Mouse (Mus musculus): Measurements from ENCODE around the gene Ttc39a.

DNA sequence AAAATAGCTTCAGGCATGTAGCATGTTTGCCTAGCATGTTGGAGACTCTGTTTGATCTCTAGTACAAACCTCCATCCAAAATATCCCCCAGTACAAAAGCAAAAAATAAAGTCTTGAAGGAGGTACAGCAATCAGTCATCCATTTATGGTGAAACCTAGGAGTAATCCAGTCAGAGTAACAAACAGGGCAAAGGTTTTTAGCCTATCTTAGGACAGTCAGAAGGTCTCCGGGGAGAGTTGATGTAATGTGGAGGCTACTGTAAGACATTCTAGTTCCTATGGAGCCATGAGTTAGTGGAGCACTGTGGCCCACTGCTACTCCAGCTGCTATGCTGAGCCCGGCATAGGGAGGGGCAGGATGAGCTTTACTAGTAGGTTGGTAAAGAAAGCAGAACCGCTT is 66.1 kb downstream of the Ttc39a start:
- no peak for TF ChIP-seq CTCF (IDR thresholded peaks at IDR 0.05; ENCODE audit: borderline replicate concordance, insufficient read depth, low read depth, low read length)
- TF ChIP-seq POLR2A (IDR thresholded peaks at IDR 0.05; ENCODE audit: borderline replicate concordance, insufficient read depth, low read length): no peak

Data from cerebellum, adult 2 months (tissue).